Mouse (Mus musculus) forebrain, embryonic 12.5 days (tissue): Measurements from ENCODE around the gene Elovl7. TPM values are rescaled to one million over a fixed set of nuclear protein-coding genes. Genes with fewer than 3 reads are reported as not detected.

Source experiments
- ATAC-seq: fragments of 200-750 bp; cut with Nextera tagmentation; 2 replicates; pipeline ENCODE4 v1.8.0; 2017; ENCODE audit warnings: moderate TSS enrichment; ENCODE audit not compliant: low FRiP score
- H3K27ac ChIP-seq: fragments of 300-500 bp; sonication (generic); 2 replicates; pipeline ENCODE4 v1.5.1; 2016; ENCODE audit warnings: mild to moderate bottlenecking
- H3K27me3 ChIP-seq: fragments of 300-500 bp; sonication (generic); 2 replicates; pipeline ENCODE4 v1.6.1; 2016; ENCODE audit warnings: mild to moderate bottlenecking
- H3K36me3 ChIP-seq: fragments of 300-500 bp; sonication (generic); replicated peaks from 2 replicates; pipeline ENCODE4 v1.6.1; 2016; ENCODE audit warnings: mild to moderate bottlenecking
- H3K4me1 ChIP-seq: fragments of 300-500 bp; sonication (generic); 2 replicates; pipeline ENCODE4 v1.6.1; 2016
- H3K4me2 ChIP-seq: fragments of 300-500 bp; sonication (generic); 2 replicates; pipeline ENCODE4 v1.6.1; 2016; ENCODE audit warnings: mild to moderate bottlenecking, moderate library complexity
- H3K4me3 ChIP-seq: fragments of 300-500 bp; sonication (generic); replicated peaks from 2 replicates; pipeline ENCODE4 v1.5.1; 2016; ENCODE audit warnings: mild to moderate bottlenecking
- H3K9ac ChIP-seq: fragments of 300-500 bp; sonication (generic); 2 replicates; pipeline ENCODE4 v1.6.1; 2016; ENCODE audit warnings: mild to moderate bottlenecking
- H3K9me3 ChIP-seq: fragments of 300-500 bp; sonication (generic); 2 replicates; pipeline ENCODE4 v1.6.1; 2016
- WGBS: fragments of 180-500 bp; shearing (Covaris S2); methylation state at CpG from one replicate; pipeline ENCODE4 v1.1.7; 2016; 5-methylcytosine and 5-hydroxymethylcytosine counted together
- polyA plus RNA-seq: library from polyadenylated mRNA; unstranded; fragments of >200 nt; fragmentation: Nextera tagmentation; extraction: Ambion mirVana; gene quantifications from 2 replicates; pipeline ENCODE4 v1.2.1, GENCODE M21; 2016

The Elovl7 gene
- polyA plus RNA-seq, 1 experiment from 2014 or later: 0.57 TPM

- ATAC-seq: no peak
- H3K9ac ChIP-seq: peak overlapping the region; percentile 80; the same call in 1 of the 2 replicates
- H3K36me3 ChIP-seq: no peaks in the 10 kb centered on the region
- H3K4me1 ChIP-seq: peaks cover 20% of the 10 kb centered on the region
- no peak overlapping the region for H3K27ac ChIP-seq
- no peaks in the 10 kb centered on the region for H3K9me3 ChIP-seq
- 85% methylated on average over 2 of the region's 2 CpGs for WGBS
- H3K4me2 ChIP-seq: peak overlapping the region; percentile 88
- peak overlapping the region; percentile 85 for H3K4me3 ChIP-seq
- no peaks in the 10 kb centered on the region for H3K27me3 ChIP-seq
These were observed 103.2 kb downstream of the Elovl7 start for GRCm38 (mm10) chr13:108317414-108317813.

- no peak overlapping the region for H3K9ac ChIP-seq
- ATAC-seq: no peak
- H3K36me3 ChIP-seq: peaks cover 2% of the 10 kb centered on the region
- H3K27me3 ChIP-seq: no peaks in the 10 kb centered on the region
- no peak overlapping the region for H3K4me3 ChIP-seq
- H3K4me1 ChIP-seq: peaks cover 20% of the 10 kb centered on the region
- H3K9me3 ChIP-seq: no peaks in the 10 kb centered on the region
- H3K27ac ChIP-seq: no peak overlapping the region
- no peak overlapping the region for H3K4me2 ChIP-seq
- 97% methylated on average over 8 of the region's 8 CpGs for WGBS
These were observed 104.8 kb downstream of the Elovl7 start for GRCm38 (mm10) chr13:108319028-108319427.

DNA sequence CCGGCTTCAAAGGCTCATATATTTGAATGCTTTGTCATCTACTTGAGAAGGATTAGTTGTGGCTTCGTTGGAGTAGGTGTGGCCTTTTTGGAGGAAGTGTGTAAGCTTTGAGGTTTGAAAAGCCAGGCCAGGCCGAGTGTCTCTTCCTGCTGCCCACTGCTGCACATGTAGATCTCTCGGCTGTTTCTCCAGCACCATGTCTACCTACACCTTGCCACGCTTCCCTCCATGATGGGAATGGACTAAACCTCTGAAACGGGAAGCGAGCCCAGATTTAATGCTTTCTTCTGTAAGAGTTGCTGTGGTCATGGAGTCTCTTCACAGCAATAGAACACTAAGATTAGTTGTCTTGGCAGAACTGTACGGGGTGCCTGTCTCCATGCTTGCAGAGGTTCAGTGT lies 106.0 kb downstream of the Elovl7 start:
- 93% methylated on average over 8 of the region's 8 CpGs for WGBS

GRCm38 (mm10) chr13:108322466-108322865 lies 108.3 kb downstream of the Elovl7 start:
- no peaks in the 10 kb centered on the region for H3K27me3 ChIP-seq
- no peak overlapping the region for H3K4me2 ChIP-seq
- H3K9me3 ChIP-seq: no peaks in the 10 kb centered on the region
- no peak overlapping the region for H3K27ac ChIP-seq
- ATAC-seq: no peak
- H3K4me3 ChIP-seq: no peak overlapping the region
- H3K36me3 ChIP-seq: peaks cover 24% of the 10 kb centered on the region
- peaks cover 3% of the 10 kb centered on the region for H3K4me1 ChIP-seq
- WGBS: 98% methylated on average over 2 of the region's 2 CpGs
- no peak overlapping the region for H3K9ac ChIP-seq

More for the DNA sequence above, 106.0 kb downstream of the Elovl7 start:
- no peak overlapping the region for H3K4me3 ChIP-seq
- no peak for ATAC-seq
- peaks cover 13% of the 10 kb centered on the region for H3K36me3 ChIP-seq
- no peak overlapping the region for H3K27ac ChIP-seq
- no peak overlapping the region for H3K4me2 ChIP-seq
- no peaks in the 10 kb centered on the region for H3K9me3 ChIP-seq
- H3K4me1 ChIP-seq: peaks cover 20% of the 10 kb centered on the region
- no peak overlapping the region for H3K9ac ChIP-seq
- no peaks in the 10 kb centered on the region for H3K27me3 ChIP-seq

- no peaks in the 10 kb centered on the region for H3K27me3 ChIP-seq
- WGBS: 98% methylated on average over 2 of the region's 2 CpGs
- no peak overlapping the region for H3K4me3 ChIP-seq
- no peaks in the 10 kb centered on the region for H3K9me3 ChIP-seq
- H3K4me1 ChIP-seq: no peaks in the 10 kb centered on the region
- ATAC-seq: no peak
- no peak overlapping the region for H3K9ac ChIP-seq
- no peak overlapping the region for H3K27ac ChIP-seq
- H3K4me2 ChIP-seq: no peak overlapping the region
- H3K36me3 ChIP-seq: peaks cover 24% of the 10 kb centered on the region
These were observed 109.1 kb downstream of the Elovl7 start for GRCm38 (mm10) chr13:108323317-108323716.

- Histone ChIP-seq H3K9ac (no peak overlapping the region), H3K4me1 (no peaks in the 10 kb centered on the region), H3K4me2 (no peak overlapping the region), H3K4me3 (no peak overlapping the region), H3K36me3 (peaks cover 24% of the 10 kb centered on the region), H3K27ac (no peak overlapping the region), H3K9me3 (no peaks in the 10 kb centered on the region), H3K27me3 (no peaks in the 10 kb centered on the region)
- ATAC-seq: no peak
- 95% methylated on average over 22 of the region's 22 CpGs for WGBS
These were observed 109.9 kb downstream of the Elovl7 start for GRCm38 (mm10) chr13:108323866-108324829.

DNA sequence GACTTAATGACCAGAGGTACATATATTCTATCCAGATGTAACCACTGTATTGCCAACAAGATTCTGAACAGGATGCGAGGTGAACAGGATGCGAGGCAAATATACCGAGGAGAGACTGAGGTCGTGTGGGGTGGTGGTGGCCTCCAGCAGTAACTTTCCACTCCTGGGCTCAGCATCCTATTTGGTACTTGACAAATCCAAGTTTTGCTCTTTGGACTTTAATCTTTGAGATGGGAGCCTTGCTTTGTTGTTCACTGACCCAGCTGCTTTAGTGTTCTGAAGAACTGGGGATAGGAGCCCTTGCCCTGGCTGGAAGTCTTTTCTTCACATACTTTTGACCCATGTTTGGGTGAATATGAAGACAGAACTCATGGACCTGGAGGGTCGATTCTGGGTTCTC lies 111.7 kb downstream of the Elovl7 start:
- H3K27ac ChIP-seq: no peak overlapping the region
- H3K4me1 ChIP-seq: no peaks in the 10 kb centered on the region
- H3K4me3 ChIP-seq: no peak overlapping the region
- H3K9me3 ChIP-seq: no peaks in the 10 kb centered on the region
- no peak overlapping the region for H3K9ac ChIP-seq
- no peaks in the 10 kb centered on the region for H3K27me3 ChIP-seq
- H3K36me3 ChIP-seq: peaks cover 24% of the 10 kb centered on the region
- ATAC-seq: no peak
- no peak overlapping the region for H3K4me2 ChIP-seq
- 92% methylated on average over 5 of the region's 5 CpGs for WGBS

GRCm38 (mm10) chr13:108326351-108326750 lies 112.1 kb downstream of the Elovl7 start:
- Histone ChIP-seq H3K27ac (no peak overlapping the region), H3K4me1 (no peaks in the 10 kb centered on the region), H3K36me3 (peaks cover 24% of the 10 kb centered on the region), H3K4me2 (no peak overlapping the region), H3K27me3 (no peaks in the 10 kb centered on the region), H3K9ac (no peak overlapping the region), H3K4me3 (no peak overlapping the region), H3K9me3 (no peaks in the 10 kb centered on the region)
- no peak for ATAC-seq
- WGBS: 96% methylated on average over 10 of the region's 10 CpGs

- H3K4me1 ChIP-seq: no peaks in the 10 kb centered on the region
- no peak for ATAC-seq
- H3K36me3 ChIP-seq: peaks cover 30% of the 10 kb centered on the region
- 93% methylated on average over 7 of the region's 7 CpGs for WGBS
- no peak overlapping the region for H3K4me3 ChIP-seq
- no peak overlapping the region for H3K27ac ChIP-seq
- no peak overlapping the region for H3K4me2 ChIP-seq
- no peak overlapping the region for H3K9ac ChIP-seq
- no peaks in the 10 kb centered on the region for H3K27me3 ChIP-seq
- H3K9me3 ChIP-seq: no peaks in the 10 kb centered on the region
These were observed 112.8 kb downstream of the Elovl7 start for GRCm38 (mm10) chr13:108327047-108327446.

- Histone ChIP-seq H3K4me3 (no peak overlapping the region), H3K4me2 (no peak overlapping the region), H3K4me1 (no peaks in the 10 kb centered on the region), H3K27me3 (no peaks in the 10 kb centered on the region), H3K36me3 (peaks cover 39% of the 10 kb centered on the region), H3K27ac (no peak overlapping the region), H3K9me3 (no peaks in the 10 kb centered on the region), H3K9ac (no peak overlapping the region)
- ATAC-seq: no peak
- WGBS: 90% methylated on average over 21 of the region's 21 CpGs
These were observed 114.4 kb downstream of the Elovl7 start for GRCm38 (mm10) chr13:108328406-108329180.

DNA sequence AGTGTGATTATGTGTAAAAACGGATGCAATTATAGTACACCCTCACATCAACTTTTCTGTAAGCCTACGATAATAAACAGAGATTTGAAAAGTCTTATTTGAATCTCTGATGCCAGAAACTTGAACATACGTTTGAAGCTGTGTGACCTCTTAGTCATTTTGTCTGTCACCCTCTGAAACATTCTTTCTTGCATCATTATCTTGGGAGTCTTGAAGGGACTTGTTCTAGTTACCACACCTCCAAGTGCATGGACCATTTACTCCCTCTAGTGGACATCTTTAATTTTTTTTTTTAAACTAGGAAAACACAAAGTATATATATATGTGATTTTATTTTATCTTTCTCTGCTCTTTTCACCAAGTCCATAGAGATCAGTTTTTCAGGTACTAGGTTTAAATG lies 115.5 kb downstream of the Elovl7 start:
- no peak overlapping the region for H3K4me3 ChIP-seq
- H3K9ac ChIP-seq: no peak overlapping the region
- H3K4me1 ChIP-seq: no peaks in the 10 kb centered on the region
- no peak overlapping the region for H3K27ac ChIP-seq
- H3K36me3 ChIP-seq: peaks cover 32% of the 10 kb centered on the region
- ATAC-seq: no peak
- no peak overlapping the region for H3K4me2 ChIP-seq
- 73% methylated on average over 3 of the region's 3 CpGs for WGBS
- no peaks in the 10 kb centered on the region for H3K27me3 ChIP-seq
- no peaks in the 10 kb centered on the region for H3K9me3 ChIP-seq
